ENCODE assay signal across 24 mouse cellular contexts in the genomic region with DNA sequence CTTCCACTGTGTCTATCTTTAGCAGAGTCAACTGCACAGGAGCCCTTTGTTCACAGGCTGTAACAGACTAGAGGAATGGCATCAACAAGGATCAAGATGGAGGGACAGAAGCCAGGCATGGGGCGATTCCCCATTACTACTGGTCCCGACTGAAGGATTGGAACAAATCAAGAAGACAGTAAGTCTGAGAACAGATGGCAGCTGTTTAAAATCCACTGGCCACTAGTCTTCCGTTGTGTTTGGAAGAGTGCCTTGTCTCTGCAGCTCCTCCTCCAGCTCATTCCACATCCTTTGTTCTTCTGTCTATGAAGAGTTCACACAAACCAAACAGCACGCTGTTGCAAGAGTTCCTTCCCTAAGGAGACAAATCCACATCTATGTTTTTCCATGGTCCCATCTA.
DNase-seq lines count a peak whose midpoint lies in the region; ATAC-seq and TF ChIP-seq lines count a peak whose summit lies in the region.
"Had no signal": no experiment of that assay in that cellular context is flagged by ENCODE, and none has a peak within 500 bp of the region (broad histone marks: within the 10 kb centered on the region; RNA-seq: fewer than 3 reads in every experiment).

No protein-coding gene starts in this region.

- no peaks in the 10 kb centered on the region for H3K27me3 ChIP-seq in hindbrain, embryonic 10.5 days (ENCODE audit: insufficient read depth, poor library complexity, severe bottlenecking)
- H3K27me3 ChIP-seq in hindbrain, embryonic 11.5 days (ENCODE audit: control insufficient read depth, insufficient read depth, low read length): no peaks in the 10 kb centered on the region
- H3K27me3 ChIP-seq in midbrain, embryonic 12.5 days: no peaks in the 10 kb centered on the region
- H3K27me3 ChIP-seq: embryonic facial prominence, embryonic 13.5 days; forebrain, embryonic 12.5 days; heart, embryonic 15.5 days; limb, embryonic 15.5 days; megakaryocyte, embryonic 14.5 days; neural tube, embryonic 12.5 days had no signal

- H3K36me3 ChIP-seq in hindbrain, embryonic 10.5 days: 0 out of 2 replicates have a peak, but pooled peaks cover 3% of the 10 kb centered on the region
- no peaks in the 10 kb centered on the region for H3K36me3 ChIP-seq in hindbrain, embryonic 11.5 days (ENCODE audit: control insufficient read depth, insufficient read depth, low read length)
- no peaks in the 10 kb centered on the region for H3K36me3 ChIP-seq in midbrain, embryonic 12.5 days
- H3K36me3 ChIP-seq: embryonic facial prominence, embryonic 13.5 days; heart, embryonic 15.5 days; limb, embryonic 15.5 days; neural tube, embryonic 12.5 days had no signal

- no peak for TF ChIP-seq CTCF in brain, embryonic 14.5 days (IDR thresholded peaks at IDR 0.05; ENCODE audit: borderline replicate concordance, extremely low read depth, insufficient read depth, insufficient read length)

- WGBS in hindbrain, embryonic 10.5 days: 87% methylated on average over 4 of the region's 4 CpGs
- 92% methylated on average over 4 of the region's 4 CpGs for WGBS in hindbrain, embryonic 11.5 days
- 54% methylated on average over 4 of the region's 4 CpGs for WGBS in midbrain, embryonic 12.5 days

- no peak for DNase-seq in hindbrain, embryonic 10.5 days (ENCODE audit: low spot score)
- DNase-seq in hindbrain, embryonic 11.5 days (ENCODE audit: low spot score): no peak
- peak; percentile 56 for DNase-seq in left cerebral cortex, postnatal 4 days
- DNase-seq in left cerebral cortex, adult 9 months (ENCODE audit: low spot score in 2 of 2): no peak
- DNase-seq in brain, embryonic 14.5 days (ENCODE audit: low read depth): peak; percentile 36
- DNase-seq in layer of hippocampus, postnatal 10 days (ENCODE audit: low spot score in 2 of 2): no peak
- no peak for DNase-seq in layer of hippocampus, postnatal 14 days (ENCODE audit: low spot score in 2 of 2)
- DNase-seq: adrenal gland, postnatal 14 days; cerebellum, adult 9-10 months; heart, postnatal 36 days; kidney, adult 2 months; kidney, postnatal 36 days; thymus, postnatal 25 days had no signal

- no peaks in the 10 kb centered on the region for H3K9me3 ChIP-seq in hindbrain, embryonic 10.5 days
- H3K9me3 ChIP-seq in hindbrain, embryonic 11.5 days (ENCODE audit: control insufficient read depth, low read length): no peaks in the 10 kb centered on the region
- no peaks in the 10 kb centered on the region for H3K9me3 ChIP-seq in midbrain, embryonic 12.5 days
- H3K9me3 ChIP-seq: forebrain, embryonic 12.5 days; heart, embryonic 15.5 days; limb, embryonic 15.5 days; neural tube, embryonic 12.5 days had no signal

- no peak overlapping the region for H3K9ac ChIP-seq in hindbrain, embryonic 11.5 days (ENCODE audit: low read depth, low read length)
- no peak overlapping the region for H3K9ac ChIP-seq in midbrain, embryonic 12.5 days (replicated peaks)
- H3K9ac ChIP-seq: embryonic facial prominence, embryonic 13.5 days; forebrain, embryonic 12.5 days; heart, embryonic 15.5 days; limb, embryonic 15.5 days; liver, embryonic 14.5 days; neural tube, embryonic 12.5 days had no signal

- no peak for TF ChIP-seq POLR2A in brain, embryonic 14.5 days (IDR thresholded peaks at IDR 0.05; ENCODE audit: borderline replicate concordance, extremely low read depth, insufficient read depth, insufficient read length, poor library complexity, severe bottlenecking)

- 0 out of 2 replicates have a peak, but pooled peaks cover 4% of the 10 kb centered on the region for H3K4me1 ChIP-seq in hindbrain, embryonic 10.5 days (replicated peaks)
- H3K4me1 ChIP-seq in hindbrain, embryonic 11.5 days (replicated peaks; ENCODE audit: control insufficient read depth, insufficient read depth, low read length): no peaks in the 10 kb centered on the region
- H3K4me1 ChIP-seq in midbrain, embryonic 12.5 days: peaks cover 3% of the 10 kb centered on the region; the same call in 1 of the 2 replicates
- H3K4me1 ChIP-seq: embryonic facial prominence, embryonic 13.5 days; forebrain, embryonic 12.5 days; heart, embryonic 15.5 days; limb, embryonic 15.5 days; megakaryocyte, embryonic 14.5 days; neural tube, embryonic 12.5 days had no signal

- no peak for ATAC-seq in hindbrain, embryonic 11.5 days (ENCODE audit: low FRiP score)
- ATAC-seq in midbrain, embryonic 12.5 days (ENCODE audit: low FRiP score, low read depth): peak; percentile 81
- ATAC-seq: CD4-positive, CD25-positive, alpha-beta regulatory T cell, adult 4 months; lung, postnatal 0 days had no signal

- H3K27ac ChIP-seq in hindbrain, embryonic 10.5 days: peak overlapping the region; percentile 23; the same call in 1 of the 2 replicates
- no peak overlapping the region for H3K27ac ChIP-seq in hindbrain, embryonic 11.5 days (ENCODE audit: low read depth, low read length)
- H3K27ac ChIP-seq in midbrain, embryonic 12.5 days (replicated peaks): 0 out of 2 replicates have a peak overlapping the region, but pooled peaks have one; percentile 20
- H3K27ac ChIP-seq: embryonic facial prominence, embryonic 13.5 days; forebrain, embryonic 12.5 days; heart, embryonic 15.5 days; limb, embryonic 15.5 days; liver, embryonic 14.5 days; neural tube, embryonic 12.5 days had no signal

- no peak overlapping the region for H3K4me3 ChIP-seq in hindbrain, embryonic 10.5 days
- no peak overlapping the region for H3K4me3 ChIP-seq in hindbrain, embryonic 11.5 days (ENCODE audit: low read depth, low read length)
- H3K4me3 ChIP-seq in midbrain, embryonic 12.5 days: no peak overlapping the region
- H3K4me3 ChIP-seq: embryonic facial prominence, embryonic 13.5 days; erythroblast, embryonic 14.5 days; forebrain, embryonic 12.5 days; heart, embryonic 15.5 days; limb, embryonic 15.5 days; megakaryocyte, embryonic 14.5 days; neural tube, embryonic 12.5 days had no signal

- no peak overlapping the region for H3K4me2 ChIP-seq in hindbrain, embryonic 11.5 days (replicated peaks; ENCODE audit: low read depth, low read length)
- H3K4me2 ChIP-seq in midbrain, embryonic 12.5 days (replicated peaks): no peak overlapping the region
- H3K4me2 ChIP-seq: embryonic facial prominence, embryonic 13.5 days; forebrain, embryonic 12.5 days; heart, embryonic 15.5 days; limb, embryonic 15.5 days; neural tube, embryonic 12.5 days had no signal

- intact Hi-C loops in left cerebral cortex, postnatal 4 days (cut with DNase I): no loop called here

Comparison
In these comparisons a context has a peak if more than half of its experiments do, and no peak if none do; other contexts are left out.
1. DNase-seq: peak in left cerebral cortex, postnatal 4 days (single experiment) and brain, embryonic 14.5 days (single experiment); none in hindbrain, embryonic 10.5 days (single experiment), hindbrain, embryonic 11.5 days (single experiment), left cerebral cortex, adult 9 months (0 of 2), layer of hippocampus, postnatal 10 days (0 of 2) and layer of hippocampus, postnatal 14 days (0 of 2).